Comparison of ENCODE assay signal across 18 mouse cellular contexts in the genomic region with DNA sequence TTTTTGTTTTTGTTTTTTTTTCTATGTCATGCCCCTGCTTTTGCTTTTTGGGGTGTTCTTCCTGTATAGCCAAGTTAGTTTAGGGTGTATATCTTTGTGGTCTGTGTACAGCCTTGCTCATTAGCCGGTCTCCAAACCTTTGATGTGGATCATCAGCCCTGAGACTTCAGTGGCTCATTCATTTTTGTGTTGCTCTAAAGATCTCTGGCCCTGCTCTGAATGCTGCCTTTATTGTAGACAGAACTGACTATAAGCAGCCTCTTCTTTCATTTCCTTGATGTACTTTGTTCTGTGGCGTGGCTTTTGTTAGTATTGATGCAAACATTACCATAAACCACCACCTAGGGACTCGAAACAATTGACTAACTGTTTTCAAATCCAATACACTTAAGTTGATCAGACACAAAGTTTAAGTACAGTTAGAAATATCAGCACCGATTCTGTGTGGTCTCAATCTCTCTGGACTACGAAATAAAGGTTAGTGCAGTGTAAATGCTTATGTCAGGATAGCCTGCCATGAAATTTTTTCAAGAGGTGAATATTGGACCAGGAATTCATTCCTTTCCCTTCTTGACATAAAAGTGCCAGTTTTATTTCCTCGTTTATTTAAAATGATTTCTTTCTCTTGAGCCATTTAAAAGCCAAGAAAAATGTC.
A peak's percentile ranks its signal among the peaks of the same experiment; 100 is the strongest.
DNase-seq lines count a peak whose midpoint lies in the region; ATAC-seq lines count a peak whose summit lies in the region.
"Had no signal": no experiment of that assay in that cellular context is flagged by ENCODE, and none has a peak within 500 bp of the region (broad histone marks: within the 10 kb centered on the region; RNA-seq: fewer than 3 reads in every experiment).

No protein-coding gene starts in this region.

- ATAC-seq in hindbrain, embryonic 11.5 days (ENCODE audit: low FRiP score), result peak; percentile 62
- ATAC-seq in hindbrain, embryonic 16.5 days, result no peak

- H3K4me1 ChIP-seq in hindbrain, embryonic 11.5 days (replicated peaks; ENCODE audit: control insufficient read depth, insufficient read depth, low read length), result no peaks in the 10 kb centered on the region
- no peaks in the 10 kb centered on the region for H3K4me1 ChIP-seq in hindbrain, embryonic 16.5 days (ENCODE audit: control insufficient read depth, insufficient read depth, low read depth, low read length)
- H3K4me1 ChIP-seq: heart, embryonic 15.5 days; liver, embryonic 15.5 days had no signal

- H3K36me3 ChIP-seq in hindbrain, embryonic 11.5 days (ENCODE audit: control insufficient read depth, insufficient read depth, low read length), result no peaks in the 10 kb centered on the region
- no peaks in the 10 kb centered on the region for H3K36me3 ChIP-seq in hindbrain, embryonic 16.5 days (ENCODE audit: control insufficient read depth, insufficient read depth, low read length)
- H3K36me3 ChIP-seq: heart, embryonic 15.5 days; liver, embryonic 15.5 days had no signal

- no peaks in the 10 kb centered on the region for H3K9me3 ChIP-seq in hindbrain, embryonic 11.5 days (ENCODE audit: control insufficient read depth, low read length)
- no peaks in the 10 kb centered on the region for H3K9me3 ChIP-seq in hindbrain, embryonic 16.5 days (ENCODE audit: control insufficient read depth, low read length)
- H3K9me3 ChIP-seq: heart, embryonic 15.5 days; liver, embryonic 15.5 days had no signal

- H3K4me2 ChIP-seq in hindbrain, embryonic 11.5 days (replicated peaks; ENCODE audit: low read depth, low read length), result no peak overlapping the region
- no peak overlapping the region for H3K4me2 ChIP-seq in hindbrain, embryonic 16.5 days (ENCODE audit: low read length)
- H3K4me2 ChIP-seq: heart, embryonic 15.5 days; liver, embryonic 15.5 days had no signal

- no peaks in the 10 kb centered on the region for H3K27me3 ChIP-seq in hindbrain, embryonic 11.5 days (ENCODE audit: control insufficient read depth, insufficient read depth, low read length)
- H3K27me3 ChIP-seq in hindbrain, embryonic 16.5 days (replicated peaks; ENCODE audit: control insufficient read depth, insufficient read depth, low read length), result no peaks in the 10 kb centered on the region
- H3K27me3 ChIP-seq: heart, embryonic 15.5 days; liver, embryonic 15.5 days had no signal

- peak; percentile 26 for DNase-seq in hindbrain, embryonic 11.5 days (ENCODE audit: low spot score)
- peak; percentile 15 for DNase-seq in embryo, embryonic 10 days (ENCODE audit: low spot score)
- peak; percentile 11 for DNase-seq in mesoderm, embryonic 11.5 days (ENCODE audit: low read depth, low spot score)
- peak; percentile 64 for DNase-seq in retina, postnatal 1 day
- DNase-seq in heart, postnatal 4 days, result no peak
- no peak for DNase-seq in lung, postnatal 14 days
- DNase-seq: adrenal gland, adult 8-10 months; B cell, adult 2 months; cerebellum, adult 18-20 months; heart, adult 11 months; kidney, adult 8-10 months; kidney, postnatal 36 days; lung, postnatal 36 days; right cerebral cortex, postnatal 14 days; thymus, postnatal 36 days had no signal

- H3K27ac ChIP-seq in hindbrain, embryonic 11.5 days (ENCODE audit: low read depth, low read length), result peak overlapping the region; percentile 59; the same call in 1 of the 2 replicates
- H3K27ac ChIP-seq in hindbrain, embryonic 16.5 days (ENCODE audit: low read depth, low read length), result no peak overlapping the region
- H3K27ac ChIP-seq: heart, embryonic 15.5 days; liver, embryonic 15.5 days had no signal

- no peak overlapping the region for H3K9ac ChIP-seq in hindbrain, embryonic 11.5 days (ENCODE audit: low read depth, low read length)
- H3K9ac ChIP-seq in hindbrain, embryonic 16.5 days (ENCODE audit: low read depth, low read length), result no peak overlapping the region
- H3K9ac ChIP-seq: heart, embryonic 15.5 days; liver, embryonic 15.5 days had no signal

- no peak overlapping the region for H3K4me3 ChIP-seq in hindbrain, embryonic 11.5 days (ENCODE audit: low read depth, low read length)
- H3K4me3 ChIP-seq in hindbrain, embryonic 16.5 days (ENCODE audit: low read length), result no peak overlapping the region
- H3K4me3 ChIP-seq: heart, embryonic 15.5 days; liver, embryonic 15.5 days had no signal

- 16% methylated on average over 6 of the region's 6 CpGs for WGBS in hindbrain, embryonic 11.5 days
- WGBS in hindbrain, embryonic 16.5 days, result 19% methylated on average over 6 of the region's 6 CpGs

Comparison
In these comparisons a context has a peak if more than half of its experiments do, and no peak if none do; other contexts are left out.
1. DNase-seq: peak in hindbrain, embryonic 11.5 days (single experiment), embryo, embryonic 10 days (single experiment), mesoderm, embryonic 11.5 days (single experiment) and retina, postnatal 1 day (single experiment); none in heart, postnatal 4 days (single experiment) and lung, postnatal 14 days (single experiment).